Mouse (Mus musculus) embryonic stem cell, embryonic (primary cell): Measurements from ENCODE around the gene Kcnq2.

Experiments
- CTCF ChIA-PET, 4 experiments: fragments of 300-600 bp in 2 of 4; fragments of 350-600 bp in 2 of 4; sonication (Branson Sonifier 250); formaldehyde crosslinking; loops; one replicate each; lab custom pipeline; 2022; ENCODE audit warnings: inconsistent platforms in 2 of 4; lab: Charles Lee
- POLR2A ChIA-PET, 4 experiments: fragments of 300-600 bp in 2 of 4; fragments of 350-600 bp in 2 of 4; sonication (Branson Sonifier 250); formaldehyde crosslinking; loops; one replicate each; lab custom pipeline; 2022; ENCODE audit warnings: antibody characterized with exemption in 4 of 4, inconsistent platforms in 1 of 4; lab: Charles Lee

The Kcnq2 gene

DNA sequence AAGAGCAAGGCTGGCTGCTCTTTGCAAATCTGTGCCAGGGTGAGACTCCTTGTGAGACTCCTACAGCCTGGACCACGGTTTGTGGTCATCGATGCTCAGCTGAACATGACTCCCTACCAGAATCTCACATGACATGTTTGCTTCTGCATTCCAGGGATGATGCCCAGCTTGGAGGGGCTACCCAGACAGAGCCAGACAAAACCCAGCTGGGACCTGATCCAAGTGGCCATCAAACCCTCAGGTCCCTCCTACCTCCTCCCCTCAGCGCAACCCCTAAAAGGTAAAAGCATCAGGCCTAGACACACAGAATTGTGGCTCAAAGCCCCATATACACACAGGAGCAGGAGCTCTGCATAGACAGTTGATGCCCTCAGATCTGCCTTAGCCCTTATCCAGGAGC lies 19.3 kb upstream of the Kcnq2 start:
- POLR2A ChIA-PET = interaction anchor here in 1 of 4 experiments (1.9 kb wide), 1 partner anchor 32 kb away, joined by 5 read pairs; the partner anchor contains the start of gene Ppdpf

DNA sequence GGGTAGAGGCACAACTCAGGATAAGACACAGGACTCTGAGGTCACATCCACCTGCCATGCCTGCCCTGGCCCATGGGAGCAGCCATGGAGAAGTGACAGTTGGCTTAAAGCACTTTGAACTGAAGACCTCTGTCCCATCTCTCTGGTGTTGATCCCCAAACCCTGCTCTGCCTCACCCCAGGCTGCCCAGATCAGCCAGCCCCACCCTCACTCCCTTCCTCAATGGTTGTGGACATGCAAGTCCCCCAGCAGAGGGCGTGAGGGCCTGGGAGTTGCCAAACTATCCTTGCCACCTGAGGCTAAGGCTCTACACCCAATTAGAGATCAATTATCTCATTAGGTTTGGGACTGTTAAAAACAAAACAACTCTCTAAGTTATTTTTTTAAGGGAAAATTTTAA lies 18.7 kb upstream of the Kcnq2 start:
- ChIA-PET POLR2A (interaction anchor here in 1 of 4 experiments (0.8 kb wide), 1 partner anchor 81 kb away, joined by 4 read pairs; no protein-coding TSS in a partner anchor), CTCF (interaction anchor here in 2 of 4 experiments (1.1 to 2.3 kb wide), 4 partner anchors 25 to 525 kb away, joined by 3 to 6 read pairs (median 4); partner anchors contain the start of gene Ppdpf (in 1 of the 2))

More for the DNA sequence above, 19.3 kb upstream of the Kcnq2 start:
- CTCF ChIA-PET = interaction anchor here in 2 of 4 experiments (0.6 to 2.3 kb wide), 5 partner anchors 26 to 524 kb away, joined by 3 to 6 read pairs (median 5); partner anchors contain the start of gene Ppdpf (in 1 of the 2)

DNA sequence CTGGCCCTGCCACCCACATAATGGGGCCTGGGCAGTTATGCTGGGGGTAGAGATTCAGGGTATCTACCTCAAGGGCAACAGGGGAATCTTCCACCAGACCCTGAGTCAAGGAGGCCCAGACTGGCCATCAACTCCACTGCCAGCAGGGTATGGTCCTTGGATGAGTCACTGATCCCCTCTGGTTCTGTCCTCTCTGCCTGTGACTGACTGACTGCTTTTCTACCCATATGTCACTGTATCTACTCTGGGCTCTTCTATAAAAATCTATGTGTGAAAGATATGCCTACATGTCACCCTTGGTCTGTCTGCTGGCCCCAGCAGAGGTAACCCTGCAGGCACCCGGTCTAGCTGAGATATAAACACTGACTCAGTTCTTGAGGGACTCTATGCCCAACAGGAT lies 18.0 kb upstream of the Kcnq2 start:
- POLR2A ChIA-PET = interaction anchor here in 1 of 4 experiments (0.8 kb wide), 1 partner anchor 82 kb away, joined by 4 read pairs; no protein-coding TSS in a partner anchor

DNA sequence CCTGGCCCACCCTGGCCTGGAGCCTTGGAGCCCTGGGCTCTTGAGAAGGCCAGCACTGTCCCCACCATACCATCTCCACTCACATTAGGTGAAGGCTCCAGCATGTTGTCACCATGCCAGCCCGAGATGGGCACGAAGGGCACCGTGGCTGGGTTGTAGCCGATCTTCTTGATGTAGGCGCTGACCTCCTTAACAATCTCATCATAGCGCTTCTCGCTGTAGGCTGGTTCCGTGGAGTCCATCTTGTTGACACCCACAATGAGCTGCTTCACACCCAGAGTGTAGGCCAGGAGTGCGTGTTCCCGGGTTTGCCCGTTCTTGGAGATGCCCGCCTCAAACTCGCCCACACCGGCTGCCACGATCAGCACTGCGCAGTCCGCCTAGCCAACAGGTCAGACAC lies 17.6 kb upstream of the Kcnq2 start:
- ChIA-PET POLR2A (no interaction called here), CTCF (interaction anchor here in 1 of 4 experiments (1.4 kb wide), 1 partner anchor 24 kb away, joined by 4 read pairs; no protein-coding TSS in a partner anchor)

More for the DNA sequence above, 18.0 kb upstream of the Kcnq2 start:
- CTCF ChIA-PET = interaction anchor here in 2 of 4 experiments (1.1 to 2.3 kb wide), 3 partner anchors 25 to 49 kb away, joined by 3 to 6 read pairs (median 4); partner anchors contain the start of gene Ppdpf (in 1 of the 2)

DNA sequence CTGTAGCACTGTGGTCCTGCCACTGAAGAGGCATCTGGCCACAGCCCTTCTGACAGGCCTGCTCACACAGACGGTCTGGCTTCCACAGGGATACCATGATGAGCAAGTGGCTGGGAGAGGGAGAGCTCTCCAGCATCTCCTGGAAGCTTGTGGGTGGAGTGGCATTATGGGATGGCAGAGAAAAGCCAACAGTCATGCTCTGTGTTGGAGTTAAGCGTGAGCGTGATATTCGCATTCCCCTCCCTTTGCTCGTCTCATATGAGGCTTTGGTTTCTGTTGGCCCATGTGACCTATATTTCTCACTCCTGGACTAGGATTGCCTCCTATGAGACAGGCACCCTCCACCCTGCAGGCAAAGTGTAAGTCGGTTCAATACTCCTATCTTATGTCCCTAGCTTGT lies 15.2 kb upstream of the Kcnq2 start:
- POLR2A ChIA-PET = interaction anchor here in 2 of 4 experiments (0.6 to 1.0 kb wide), 4 partner anchors 9 to 98 kb away, joined by 3 read pairs; partner anchors contain the start of gene Ppdpf (in 1 of the 2)
- CTCF ChIA-PET = interaction anchor here in 2 of 4 experiments (1.3 to 1.6 kb wide), 4 partner anchors 37 to 509 kb away, joined by 3 to 4 read pairs (median 4); partner anchors contain the start of gene Ppdpf (in 2 of the 2)

DNA sequence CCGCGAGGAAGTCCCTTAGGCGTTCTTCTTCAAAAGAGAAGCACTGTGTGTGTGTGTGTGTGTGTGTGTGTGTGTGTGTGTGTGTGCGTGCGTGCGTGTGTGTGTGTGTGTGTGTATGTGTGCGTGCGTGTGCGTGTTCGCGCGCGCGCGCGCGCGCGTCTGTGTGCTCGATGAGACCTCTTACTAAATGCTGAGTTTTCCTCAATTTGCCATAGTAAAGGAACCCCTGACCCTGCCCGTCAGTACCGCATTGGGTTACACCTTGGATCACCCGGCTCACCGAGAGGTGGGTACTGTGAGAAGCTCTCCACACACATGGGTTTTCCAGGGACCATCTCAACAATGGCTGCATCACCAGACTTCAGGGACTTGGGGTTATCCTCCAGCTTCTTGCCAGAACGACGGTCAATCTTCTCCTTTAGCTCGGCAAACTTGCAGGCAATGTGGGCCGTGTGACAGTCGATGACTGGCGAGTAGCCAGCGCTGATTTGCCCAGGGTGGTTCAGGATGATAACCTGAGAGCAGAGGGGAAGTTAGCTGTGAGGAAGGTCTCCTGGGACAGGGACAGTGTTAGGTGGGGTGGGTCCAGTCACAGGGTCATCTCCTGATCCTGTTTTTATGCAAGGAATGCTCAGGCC lies 13.3 kb upstream of the Kcnq2 start:
- POLR2A ChIA-PET = interaction anchor here in 3 of 4 experiments (0.7 to 1.6 kb wide), 5 partner anchors 12 to 502 kb away, joined by 3 to 7 read pairs (median 5); partner anchors contain the start of gene Kcnq2 (in 2 of the 3)
- CTCF ChIA-PET = interaction anchor here in 1 of 4 experiments (1.2 to 1.6 kb wide), 2 partner anchors 12 to 39 kb away, joined by 3 to 4 read pairs; partner anchors contain the start of gene Ppdpf

DNA sequence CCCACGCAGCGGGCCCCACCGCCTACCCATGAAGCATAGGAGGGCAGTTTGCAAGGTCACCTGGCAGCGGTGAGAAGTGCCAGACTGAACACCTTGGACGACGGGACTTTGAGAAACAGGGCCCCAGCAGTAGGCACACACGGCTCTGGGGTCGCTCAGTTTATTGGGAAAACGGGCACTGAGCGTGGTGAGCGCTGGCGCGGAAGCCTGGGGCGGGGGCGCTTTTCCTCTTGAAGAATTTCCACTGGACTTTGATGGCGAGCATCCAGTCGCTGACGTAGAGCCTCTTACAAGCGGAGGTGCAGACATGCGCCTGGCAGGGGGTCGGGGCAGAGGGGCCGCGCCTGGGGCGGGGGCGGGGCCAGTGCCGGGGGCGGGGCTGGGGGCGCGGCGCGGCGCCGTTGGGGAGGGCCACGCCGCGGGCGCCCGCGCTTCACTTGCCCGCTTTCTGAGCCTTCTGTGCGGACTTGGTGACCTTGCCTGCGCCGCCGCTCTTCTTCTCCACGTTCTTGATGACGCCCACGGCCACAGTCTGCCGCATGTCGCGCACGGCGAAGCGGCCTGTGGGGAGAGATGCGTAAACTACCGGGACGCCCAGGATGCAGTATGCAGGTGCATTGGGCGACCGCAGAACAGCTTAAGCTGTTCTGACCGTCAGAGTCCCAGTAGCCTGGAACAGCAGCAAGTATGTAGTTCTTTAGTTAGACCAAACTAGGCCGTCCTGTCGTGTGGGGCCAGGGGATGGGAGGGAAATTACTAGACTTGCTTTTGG lies 12.6 kb upstream of the Kcnq2 start:
- ChIA-PET CTCF (interaction anchor here in 1 of 4 experiments (1.2 kb wide), 1 partner anchor 11 kb away, joined by 3 read pairs; no protein-coding TSS in a partner anchor), POLR2A (interaction anchor here in 2 of 4 experiments (0.9 to 1.6 kb wide), 3 partner anchors 13 to 39 kb away, joined by 3 to 6 read pairs (median 4); partner anchors contain the start of genes Kcnq2 (in 2 of the 2) and Ppdpf (in 1 of the 2))

DNA sequence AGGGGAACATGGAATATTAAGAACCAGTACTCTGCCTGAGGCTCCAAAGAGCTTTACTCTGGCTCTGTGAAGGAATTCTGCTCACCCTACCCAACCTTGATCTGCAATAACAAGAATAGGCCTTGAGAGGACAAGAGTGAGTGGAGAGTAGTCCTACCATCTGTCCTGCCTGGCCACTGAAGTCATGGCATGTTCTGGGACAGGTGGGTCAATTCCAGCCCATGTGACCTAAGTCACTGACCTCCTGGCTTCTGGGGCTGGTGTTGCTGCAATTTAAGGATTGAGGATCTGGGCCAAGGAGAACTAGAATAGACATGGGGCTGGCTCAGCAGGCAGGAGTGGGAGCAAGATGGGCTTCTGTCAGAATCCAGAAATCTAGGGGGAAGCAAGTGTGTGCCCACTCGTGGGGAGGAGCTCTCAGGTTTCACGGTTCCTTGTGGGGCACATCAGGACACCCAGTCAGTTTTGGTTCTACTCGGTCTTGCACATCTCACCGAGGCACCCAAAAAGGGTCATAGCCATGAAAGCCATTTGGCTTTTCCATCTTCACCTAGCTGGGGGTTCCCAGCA lies 12.0 kb upstream of the Kcnq2 start:
- ChIA-PET POLR2A (interaction anchor here in 1 of 4 experiments (0.9 to 1.6 kb wide), 2 partner anchors 12 to 40 kb away, joined by 3 to 4 read pairs; partner anchors contain the start of genes Kcnq2 and Ppdpf), CTCF (no interaction called here)

DNA sequence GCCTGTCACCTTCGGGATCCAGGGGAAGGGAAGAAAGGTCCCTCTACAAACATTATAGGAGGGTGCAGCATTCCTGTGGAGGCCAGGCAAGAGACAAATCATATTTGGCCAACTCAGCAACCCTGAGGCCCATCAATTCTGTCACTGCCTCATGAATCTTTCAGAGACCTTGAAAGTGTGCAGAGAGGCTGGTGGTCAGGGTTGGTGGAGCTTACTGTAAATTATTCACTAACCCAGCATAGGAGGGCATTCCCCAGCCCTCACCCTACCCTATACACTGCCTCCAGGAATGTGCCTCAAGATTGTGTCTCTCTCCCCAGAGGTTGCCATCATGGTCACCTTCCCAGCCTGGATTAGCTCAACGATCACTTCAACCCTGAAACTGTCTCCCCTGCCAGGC lies 9.6 kb upstream of the Kcnq2 start:
- POLR2A ChIA-PET = no interaction called here
- CTCF ChIA-PET = interaction anchor here in 1 of 4 experiments (0.6 kb wide), 1 partner anchor 9 kb away, joined by 3 read pairs; the partner anchor contains the start of gene Kcnq2

DNA sequence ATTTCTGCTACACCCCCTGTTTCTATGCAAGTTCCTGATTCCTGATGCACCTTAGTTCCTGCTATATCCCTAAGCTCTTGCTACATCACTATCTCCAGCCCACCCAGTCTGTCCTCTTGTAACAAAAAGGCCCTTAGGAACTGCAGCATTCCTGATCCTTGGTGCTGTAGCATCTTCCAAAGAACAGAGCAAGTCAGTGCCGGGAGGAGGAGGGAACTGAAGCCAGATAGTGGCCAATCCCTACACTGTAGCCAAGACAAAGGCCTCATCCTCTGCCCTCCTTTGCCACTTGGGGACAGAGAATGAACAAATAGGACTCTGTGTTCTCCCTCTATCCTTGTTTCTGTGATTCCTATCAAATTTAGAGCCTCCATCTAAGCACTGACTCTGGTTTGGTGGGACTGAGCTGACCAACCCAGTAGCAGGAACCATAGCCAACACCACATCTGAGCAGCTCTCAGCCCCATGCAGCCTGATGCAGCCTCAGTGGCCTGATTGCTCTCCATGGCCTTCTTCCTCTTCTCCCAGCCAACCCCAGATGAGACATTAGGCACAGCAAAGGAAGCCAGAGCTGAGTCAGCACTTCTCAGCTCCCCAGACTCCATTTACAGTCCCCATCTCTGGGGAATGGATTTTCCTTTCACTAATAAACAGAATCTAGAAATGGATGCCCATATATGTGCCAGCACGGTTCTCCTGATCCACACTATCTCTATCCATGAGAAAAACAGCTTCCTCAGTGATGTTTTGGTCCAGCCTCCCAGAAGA lies 8.6 kb upstream of the Kcnq2 start:
- CTCF ChIA-PET = no interaction called here

DNA sequence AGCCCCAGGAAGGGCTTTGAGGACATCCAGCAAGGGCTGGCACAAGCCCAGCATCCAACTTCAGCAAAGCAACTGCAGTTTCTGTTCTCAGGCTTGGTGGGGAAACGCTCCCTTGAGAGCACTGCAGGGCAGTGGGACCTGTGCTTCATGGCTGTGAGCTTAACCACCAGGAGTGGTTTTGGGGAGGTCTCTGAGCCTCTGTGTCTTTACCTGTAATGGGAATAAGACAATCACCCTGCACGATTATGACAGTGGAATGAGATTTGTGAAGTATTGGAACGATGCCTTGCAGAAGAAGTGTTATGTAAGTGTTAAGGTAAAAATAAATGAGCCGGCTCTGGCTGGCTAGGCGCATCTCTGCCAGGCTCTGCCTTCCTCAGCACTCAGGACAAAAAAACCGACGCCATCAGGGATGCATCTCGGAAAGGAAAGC lies 7.6 kb upstream of the Kcnq2 start:
- ChIA-PET POLR2A (interaction anchor here in 1 of 4 experiments (0.5 to 0.7 kb wide), 2 partner anchors 8 to 867 kb away, joined by 3 read pairs; no protein-coding TSS in a partner anchor), CTCF (no interaction called here)

More for the DNA sequence above, 8.6 kb upstream of the Kcnq2 start:
- POLR2A ChIA-PET = interaction anchor here in 1 of 4 experiments (0.7 to 0.9 kb wide), 3 partner anchors 9 to 16 kb away, joined by 3 read pairs; partner anchors contain the start of gene Eef1a2

DNA sequence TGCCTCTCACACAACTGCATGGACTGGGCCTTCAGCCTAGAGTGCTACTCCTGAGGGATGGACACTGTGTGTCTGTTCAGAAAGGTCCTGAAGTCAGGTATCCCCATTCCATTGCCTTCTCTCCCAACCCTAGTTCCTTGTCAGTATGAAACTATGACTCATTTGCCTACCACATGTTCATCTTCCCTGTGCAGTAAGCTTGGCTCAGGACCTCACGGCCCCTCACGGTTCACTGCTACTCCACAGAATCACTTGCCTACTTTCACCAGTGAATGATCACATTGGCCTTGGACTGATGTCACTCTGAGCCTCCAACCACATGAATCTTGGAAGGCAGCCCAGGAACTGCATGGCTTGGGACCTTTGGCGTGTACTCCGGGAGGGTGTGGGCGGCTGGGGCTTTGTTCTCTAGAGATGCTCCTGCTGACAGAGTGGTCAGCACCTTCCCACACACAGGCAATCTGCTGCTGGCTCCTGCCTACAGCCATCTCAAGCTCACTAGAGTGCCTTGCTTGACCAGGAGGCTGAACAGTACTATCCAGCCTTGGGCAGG lies 4.6 kb upstream of the Kcnq2 start:
- POLR2A ChIA-PET = interaction anchor here in 1 of 4 experiments (1.0 kb wide), 1 partner anchor 18 kb away, joined by 4 read pairs; no protein-coding TSS in a partner anchor
- CTCF ChIA-PET = no interaction called here

DNA sequence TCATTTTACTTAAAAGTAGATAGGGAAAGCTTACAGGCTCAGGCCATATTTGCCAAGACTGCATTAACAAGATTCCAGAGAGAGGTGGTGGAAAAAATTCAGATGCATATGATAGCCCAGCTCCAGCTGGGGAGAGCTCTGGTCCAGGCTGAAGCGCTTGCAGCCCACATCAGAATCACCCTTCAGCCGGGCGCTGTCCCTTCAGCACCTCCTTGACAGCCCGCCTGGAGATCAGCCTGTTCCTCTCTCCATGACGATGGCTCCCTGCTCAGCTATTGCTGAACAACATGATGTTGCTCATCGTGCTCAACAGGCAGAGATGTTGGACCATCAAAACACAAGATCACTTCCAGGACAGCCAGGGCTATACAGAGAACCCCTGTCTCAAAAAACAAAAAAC lies 1.8 kb upstream of the Kcnq2 start:
- ChIA-PET POLR2A (interaction anchor here in 2 of 4 experiments (0.7 to 1.1 kb wide), 4 partner anchors 9 to 356 kb away, joined by 3 to 7 read pairs (median 3); partner anchors contain the start of gene Abhd16b (in 1 of the 2)), CTCF (interaction anchor here in 1 of 4 experiments (1.5 kb wide), 1 partner anchor 12 kb away, joined by 3 read pairs; no protein-coding TSS in a partner anchor)

DNA sequence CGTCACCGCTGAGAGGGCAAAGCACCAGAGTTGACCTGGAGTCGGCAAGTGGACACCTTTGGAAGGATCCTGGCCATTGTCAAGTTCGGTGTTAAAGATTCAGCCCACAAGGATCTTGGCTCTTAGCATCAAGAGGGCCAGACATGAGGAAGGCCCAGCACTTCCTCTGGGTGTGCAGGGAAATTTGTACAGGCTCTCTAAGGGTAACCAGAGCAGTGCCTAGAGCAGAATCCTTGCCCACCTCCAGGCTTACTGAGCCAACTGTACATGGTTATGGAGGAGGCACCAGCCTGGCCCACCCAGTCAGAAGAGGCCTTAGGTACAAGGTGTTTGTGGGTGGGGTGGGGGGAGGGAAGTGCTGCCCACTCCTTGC lies 332 bp upstream of the Kcnq2 start:
- CTCF ChIA-PET = interaction anchor here (0.6 to 1.2 kb wide), 6 partner anchors 9 to 1085 kb away, joined by 3 to 4 read pairs (median 3); no protein-coding TSS in a partner anchor
- POLR2A ChIA-PET = interaction anchor here (0.6 to 1.5 kb wide), 8 partner anchors 12 to 845 kb away, joined by 3 to 7 read pairs (median 4); partner anchors contain the start of gene Dnajc5 (in 1 of the 4)

DNA sequence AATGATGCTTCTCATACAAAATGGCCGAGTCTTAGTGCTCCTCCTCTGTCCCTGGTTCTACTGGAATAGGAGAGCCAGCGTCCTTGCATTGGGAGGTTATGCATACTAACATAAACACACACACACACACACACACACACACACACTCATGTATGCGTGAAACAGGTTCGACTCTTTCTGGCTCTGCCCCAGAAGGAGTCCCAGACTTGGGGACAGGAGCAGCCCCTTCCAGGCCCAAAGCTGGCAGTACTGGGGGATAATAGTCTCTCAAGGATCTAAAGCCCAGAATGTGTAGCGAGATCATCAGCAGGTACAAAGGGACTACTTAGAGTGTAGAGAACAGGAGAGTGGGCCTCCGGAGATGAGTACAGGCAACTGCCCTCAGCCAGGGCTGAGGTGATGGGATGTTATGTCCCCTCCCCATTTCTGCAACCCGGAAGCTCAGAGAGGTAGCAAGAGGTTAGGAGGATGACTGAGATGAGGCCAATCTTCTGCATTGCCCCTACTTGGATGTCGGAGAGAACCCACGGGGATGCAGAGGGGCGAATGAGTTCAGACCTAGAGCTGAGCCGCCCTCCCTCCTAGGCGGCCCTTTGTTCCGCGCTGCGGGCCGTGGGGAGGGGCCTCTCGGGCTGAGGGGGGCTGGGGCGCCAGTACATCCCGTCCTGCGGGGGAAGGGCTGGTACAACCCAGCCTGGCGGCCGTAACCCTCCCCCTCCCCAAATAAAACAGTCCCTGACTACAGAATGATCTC lies 1.1 kb downstream of the Kcnq2 start:
- CTCF ChIA-PET = interaction anchor here (0.7 to 1.2 kb wide), 4 partner anchors 170 to 1083 kb away, joined by 3 read pairs; no protein-coding TSS in a partner anchor
- POLR2A ChIA-PET = interaction anchor here in 3 of 4 experiments (0.8 to 1.5 kb wide), 5 partner anchors 9 to 386 kb away, joined by 3 to 6 read pairs (median 3); partner anchors contain the start of gene Dnajc5 (in 1 of the 3)
